Mouse (Mus musculus): ENCODE results near the gene Coro1a.

The Coro1a gene

GRCm38 (mm10) chr7:126708175-126708952 is 777 bp upstream of the Coro1a start:
- DNase-seq (ENCODE audit: low spot score in 2 of 2) = no peak

- DNase-seq (ENCODE audit: low spot score in 2 of 2) = peak; percentile 87 to 89
Measured at GRCm38 (mm10) chr7:126704121-126704980, 3.2 kb downstream of the Coro1a start.

- DNase-seq (ENCODE audit: low spot score in 2 of 2) = no peak
Measured at GRCm38 (mm10) chr7:126703757-126704077, 3.9 kb downstream of the Coro1a start.

- no peak for DNase-seq (ENCODE audit: low spot score in 2 of 2)
Measured at GRCm38 (mm10) chr7:126702861-126703756, 4.5 kb downstream of the Coro1a start.

- DNase-seq (ENCODE audit: low spot score in 2 of 2) = no peak
Measured at GRCm38 (mm10) chr7:126702358-126702757, 5.2 kb downstream of the Coro1a start.

GRCm38 (mm10) chr7:126701559-126702357 is 5.8 kb downstream of the Coro1a start:
- DNase-seq (ENCODE audit: low spot score in 2 of 2) = no peak

GRCm38 (mm10) chr7:126701070-126701469 is 6.5 kb downstream of the Coro1a start:
- DNase-seq (ENCODE audit: low spot score in 2 of 2) = peak; percentile 86 to 92

- DNase-seq (ENCODE audit: low spot score in 2 of 2) = no peak
Measured at GRCm38 (mm10) chr7:126700063-126701015, 7.2 kb downstream of the Coro1a start.

- DNase-seq (ENCODE audit: low spot score in 2 of 2) = no peak
Measured at GRCm38 (mm10) chr7:126697838-126698237, 9.7 kb downstream of the Coro1a start.

GRCm38 (mm10) chr7:126696886-126697285 is 10.7 kb downstream of the Coro1a start:
- no peak for DNase-seq (ENCODE audit: low spot score in 2 of 2)

GRCm38 (mm10) chr7:126696303-126696702 is 11.3 kb downstream of the Coro1a start:
- no peak for DNase-seq (ENCODE audit: low spot score in 2 of 2)

- DNase-seq (ENCODE audit: low spot score in 2 of 2) = peak; percentile 91 to 92
Measured at GRCm38 (mm10) chr7:126695631-126696207, 11.9 kb downstream of the Coro1a start, which contains the start of gene Slx1b. Slx1b (minus strand) TSS chr7:126695784.

- DNase-seq (ENCODE audit: low spot score in 2 of 2) = no peak
Measured at GRCm38 (mm10) chr7:126695210-126695611, 12.4 kb downstream of the Coro1a start, which contains the start of gene Bola2. Bola2 (plus strand) TSS chr7:126695401.

GRCm38 (mm10) chr7:126694441-126695051 is 13.0 kb downstream of the Coro1a start:
- DNase-seq (ENCODE audit: low spot score in 2 of 2) = no peak

- no peak for DNase-seq (ENCODE audit: low spot score in 2 of 2)
Measured at GRCm38 (mm10) chr7:126693781-126694180, 13.8 kb downstream of the Coro1a start.

GRCm38 (mm10) chr7:126693256-126693655 is 14.3 kb downstream of the Coro1a start:
- peak in 1 of 2 experiments; percentile 76 for DNase-seq (ENCODE audit: low spot score in 2 of 2)

- no peak for DNase-seq (ENCODE audit: low spot score in 2 of 2)
Measured at GRCm38 (mm10) chr7:126692426-126692825, 15.2 kb downstream of the Coro1a start.

- DNase-seq (ENCODE audit: low spot score in 2 of 2) = no peak
Measured at GRCm38 (mm10) chr7:126691676-126692075, 15.9 kb downstream of the Coro1a start.

GRCm38 (mm10) chr7:126690737-126691136 is 16.9 kb downstream of the Coro1a start:
- DNase-seq (ENCODE audit: low spot score in 2 of 2) = no peak
